Mouse (Mus musculus) embryo, embryonic 10 days (tissue): ENCODE measurements around the gene Col11a2.

ENCODE experiments used
- DNase-seq: peaks from one replicate; pipeline ENCODE4 v3.0.0-alpha.2; 2015; ENCODE audit warnings: low spot score

Col11a2 gene

DNA sequence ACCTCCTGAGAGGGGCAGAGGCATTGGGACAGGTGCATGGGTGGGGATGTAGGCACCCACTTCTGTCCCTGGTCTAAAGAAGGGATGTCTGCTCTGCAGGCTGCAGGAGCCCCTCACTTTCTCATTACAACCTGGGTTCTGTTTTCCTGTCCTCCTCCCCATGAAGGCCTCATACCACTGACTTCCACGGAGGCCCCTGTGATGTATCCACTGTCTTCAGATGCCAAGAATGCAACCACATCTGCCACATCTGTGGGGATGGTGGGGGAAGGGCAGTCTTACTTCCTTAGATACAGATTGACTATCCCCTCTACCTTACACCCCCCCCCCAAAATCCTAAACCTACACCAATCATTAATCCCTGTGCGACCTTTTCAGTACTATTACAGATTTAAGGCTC lies 13.0 kb upstream of the Col11a2 start:
- peak; percentile 23 for DNase-seq

DNA sequence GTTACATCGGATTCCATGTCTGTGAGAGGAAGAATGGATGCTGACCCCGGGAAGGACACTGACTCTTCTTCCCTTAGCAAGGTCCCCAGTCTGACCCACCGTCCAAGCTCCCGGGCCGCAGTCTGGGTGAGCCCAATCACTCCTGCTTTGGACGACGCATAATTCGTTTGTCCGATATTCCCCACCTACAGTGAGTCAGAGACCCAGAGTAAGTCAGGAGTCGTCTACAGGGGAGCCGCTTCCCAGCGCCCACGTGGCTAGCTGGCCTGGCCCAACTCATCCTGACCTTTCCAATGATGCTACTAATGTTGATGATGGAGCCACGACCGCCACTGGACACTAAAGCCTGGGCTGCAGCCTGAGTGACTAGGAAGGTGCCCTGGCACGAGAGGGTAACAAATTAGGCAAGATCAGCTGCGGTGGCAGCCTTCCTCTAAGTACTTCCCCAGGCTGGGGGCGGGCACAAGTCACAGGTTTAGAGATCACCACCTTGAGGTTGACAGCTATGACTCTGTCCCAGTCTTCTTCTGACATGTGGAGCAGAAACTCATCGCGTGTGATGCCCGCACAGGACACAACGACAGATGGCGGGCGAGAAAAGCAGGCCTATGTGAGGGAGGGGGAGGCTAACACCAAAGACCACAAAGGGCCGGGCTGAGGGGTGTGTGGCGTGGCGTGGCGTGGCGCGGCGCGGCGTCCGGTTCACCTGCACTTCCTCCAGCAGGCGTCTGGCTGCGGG lies 12.2 kb upstream of the Col11a2 start:
- DNase-seq: peak; percentile 60

DNA sequence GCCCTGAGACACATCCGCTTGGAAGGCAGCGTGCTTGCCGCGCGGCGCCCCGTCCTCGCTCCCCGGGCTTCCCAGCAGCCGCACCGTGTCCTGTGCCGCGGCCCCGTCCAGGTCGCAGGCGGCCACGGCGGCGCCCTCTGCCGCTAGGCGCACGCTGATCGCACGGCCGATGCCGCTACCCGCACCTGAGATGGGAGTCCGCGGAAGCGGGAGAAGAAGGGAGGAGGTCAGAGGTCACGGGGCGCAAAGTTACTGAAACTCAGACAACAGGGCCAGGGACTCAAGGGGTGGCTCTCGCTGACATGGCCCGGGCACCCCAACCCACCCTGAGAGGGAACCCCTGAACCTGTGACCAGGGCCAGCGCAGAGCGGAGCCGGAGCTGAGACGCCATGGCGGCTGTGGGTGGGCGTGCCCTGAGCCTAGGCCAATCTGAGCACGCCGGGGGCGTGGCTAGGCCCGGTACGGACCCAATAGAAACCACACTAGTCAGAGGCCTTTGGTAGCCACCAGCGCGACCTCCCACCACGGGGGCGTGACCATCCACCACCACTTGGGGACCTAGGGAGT lies 11.5 kb upstream of the Col11a2 start, which contains the start of gene H2-Ke6:
Gene H2-Ke6, minus strand, starts transcription at position 405 of the 568 bp plus-strand sequence.
- peak; percentile 97 for DNase-seq

DNA sequence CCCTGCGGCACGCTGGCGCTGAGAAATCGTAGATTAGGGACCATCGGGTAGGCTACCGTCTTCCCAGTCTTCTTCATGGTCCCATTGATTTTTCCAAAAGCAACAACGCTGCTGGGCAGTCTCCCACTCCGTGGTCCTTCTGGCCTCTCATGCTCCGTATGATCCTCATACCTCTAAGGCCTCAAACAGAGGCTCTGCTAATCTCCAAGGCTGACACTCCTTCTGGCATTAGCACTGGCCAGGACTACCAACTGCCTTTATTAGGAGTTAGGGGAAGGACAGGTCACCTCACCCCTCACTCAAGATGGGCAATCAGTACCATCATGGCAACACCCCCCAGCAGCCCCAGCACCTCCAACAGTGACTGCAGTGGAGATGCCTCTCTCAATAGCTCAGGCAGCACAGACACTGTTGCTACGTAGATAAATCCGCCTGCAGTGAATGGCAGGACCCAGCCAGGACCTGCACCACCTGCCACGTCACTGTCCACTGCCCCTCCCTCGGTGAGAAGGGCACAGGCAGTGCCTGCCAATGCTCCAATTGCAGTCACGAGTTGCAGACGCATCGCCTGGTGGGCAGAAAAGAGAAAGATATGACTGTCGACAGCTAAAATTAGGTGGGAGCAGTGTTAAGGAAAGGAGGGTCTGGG lies 10.6 kb upstream of the Col11a2 start:
- DNase-seq: no peak

DNA sequence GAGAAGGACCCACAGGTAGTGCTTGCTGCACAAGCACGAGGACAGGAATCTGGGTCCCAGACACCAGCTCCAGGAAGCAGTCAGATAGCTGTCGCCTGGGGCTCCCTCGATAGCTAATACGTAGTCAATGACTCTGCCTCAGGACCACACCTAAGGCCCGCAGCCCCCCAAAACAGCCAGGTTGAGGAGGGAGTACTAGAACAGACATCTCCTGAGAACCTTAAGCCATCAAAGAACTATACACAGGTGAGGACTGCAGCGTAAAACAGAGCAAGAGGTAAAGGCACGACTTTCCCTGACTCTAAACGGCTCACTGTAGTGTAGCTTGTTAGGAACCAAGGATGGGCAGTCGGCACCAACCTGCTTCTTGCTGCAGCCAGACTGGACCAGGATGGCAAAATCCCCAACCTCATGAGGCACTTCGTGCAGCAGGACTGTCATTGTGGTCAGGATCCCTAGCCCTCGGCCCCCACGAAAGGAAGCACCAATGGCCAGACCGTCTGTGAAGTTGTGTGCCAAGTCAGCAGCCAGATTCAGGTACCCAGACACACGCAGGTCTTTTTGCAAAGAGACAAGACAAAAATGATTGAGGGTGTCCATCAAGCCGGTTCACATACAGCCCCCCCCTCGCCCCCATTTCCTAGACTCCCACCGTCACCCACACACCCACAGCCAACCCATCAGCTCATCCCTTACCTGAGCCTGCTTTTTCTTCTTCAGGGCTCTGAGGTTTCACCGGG lies 9.9 kb upstream of the Col11a2 start:
- DNase-seq: no peak

DNA sequence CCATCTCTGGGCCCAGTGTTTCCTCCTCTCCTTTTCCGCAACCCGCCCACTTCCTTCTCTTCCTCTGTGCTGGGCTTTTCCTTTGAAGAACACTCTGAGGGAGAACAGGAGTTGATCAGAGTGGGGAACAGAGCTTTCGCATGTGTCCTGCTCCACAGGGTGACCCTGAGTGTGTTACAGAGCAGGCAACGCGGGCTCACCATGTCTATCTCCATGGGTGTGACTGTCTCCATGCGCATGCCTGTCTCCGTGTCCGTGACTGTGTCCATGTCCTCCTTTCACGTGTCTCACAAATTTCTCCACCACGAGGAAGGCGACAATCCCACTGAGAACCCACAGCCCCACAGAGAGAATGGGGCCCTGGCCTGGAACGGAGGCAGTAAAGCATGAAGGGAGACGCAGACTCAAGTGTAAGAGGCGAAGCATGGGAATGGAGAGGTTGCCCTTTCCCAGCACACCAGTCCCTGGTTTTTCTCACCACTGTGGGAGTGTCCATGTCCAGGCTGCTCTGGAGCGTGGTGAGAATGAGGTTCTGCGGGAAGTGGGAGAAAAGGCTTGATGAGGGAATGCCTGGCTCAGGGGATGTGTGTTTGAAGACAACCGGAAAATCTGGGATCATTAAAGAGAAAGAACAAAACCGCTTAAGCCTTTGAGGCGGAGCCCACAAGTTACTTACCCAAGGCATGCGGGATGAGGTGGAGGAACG lies 9.2 kb upstream of the Col11a2 start:
- no peak for DNase-seq

DNA sequence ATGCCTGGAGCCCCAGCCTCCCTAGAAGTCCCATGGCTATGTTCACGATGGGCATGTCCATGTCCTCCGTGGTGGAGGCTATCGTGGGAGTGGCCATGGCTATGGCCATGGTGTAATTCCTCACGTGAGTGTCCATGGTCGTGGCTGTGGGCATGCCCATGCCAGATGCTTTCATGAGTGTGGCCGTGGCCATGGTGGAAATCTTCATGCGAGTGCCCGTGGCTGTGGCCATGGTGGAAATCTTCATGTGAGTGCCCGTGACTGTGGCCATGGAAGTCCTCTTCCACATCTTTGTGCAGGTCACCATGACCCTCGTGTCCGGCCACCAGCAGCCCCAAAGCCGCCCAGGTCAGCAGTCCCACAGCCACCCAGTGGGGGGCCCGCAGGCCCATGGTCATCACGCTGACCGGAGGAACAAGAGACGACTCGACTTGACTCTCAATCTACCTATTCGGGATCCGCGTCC lies 8.3 kb upstream of the Col11a2 start:
- no peak for DNase-seq

DNA sequence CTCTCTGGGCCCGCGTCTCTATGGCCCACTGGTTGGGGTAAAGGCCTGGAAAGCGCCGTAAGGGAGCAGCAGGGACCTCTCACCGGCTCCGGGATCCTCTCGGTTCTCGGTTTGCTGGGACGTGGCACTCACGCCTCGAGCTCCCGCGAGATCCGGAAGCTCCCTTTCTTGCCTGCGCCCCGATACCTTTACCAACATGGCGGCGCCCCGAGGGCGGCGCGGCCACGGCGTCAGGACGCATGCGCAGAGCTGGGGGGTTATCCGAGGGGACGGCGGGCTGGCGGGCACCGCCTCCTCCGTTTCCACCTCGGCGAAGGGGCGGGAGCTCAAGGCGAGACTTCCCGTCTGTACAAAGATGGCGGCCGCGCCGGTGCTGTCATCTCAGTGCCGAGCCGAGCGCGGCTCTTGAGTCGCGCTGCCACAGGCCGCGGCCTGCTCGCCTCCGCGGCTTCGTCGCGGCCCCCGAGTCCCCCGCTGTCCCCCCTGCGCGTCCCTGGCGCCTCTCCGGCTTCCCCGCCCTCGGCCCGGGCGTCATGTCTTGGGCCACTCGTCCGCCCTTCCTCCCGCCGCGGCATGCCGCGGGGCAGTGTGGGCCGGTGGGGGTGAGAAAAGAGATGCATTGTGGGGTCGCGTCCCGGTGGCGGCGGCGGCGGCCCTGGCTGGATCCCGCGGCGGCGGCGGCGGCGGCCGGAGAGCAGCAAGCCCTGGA lies 7.6 kb upstream of the Col11a2 start, which contains the start of the genes Slc39a7 and Rxrb:
Gene Slc39a7, minus strand, starts transcription at position 218 of the 709 bp plus-strand sequence.
Gene Rxrb, plus strand, starts transcription at position 348 of the 709 bp plus-strand sequence.
- DNase-seq: peak; percentile 97

DNA sequence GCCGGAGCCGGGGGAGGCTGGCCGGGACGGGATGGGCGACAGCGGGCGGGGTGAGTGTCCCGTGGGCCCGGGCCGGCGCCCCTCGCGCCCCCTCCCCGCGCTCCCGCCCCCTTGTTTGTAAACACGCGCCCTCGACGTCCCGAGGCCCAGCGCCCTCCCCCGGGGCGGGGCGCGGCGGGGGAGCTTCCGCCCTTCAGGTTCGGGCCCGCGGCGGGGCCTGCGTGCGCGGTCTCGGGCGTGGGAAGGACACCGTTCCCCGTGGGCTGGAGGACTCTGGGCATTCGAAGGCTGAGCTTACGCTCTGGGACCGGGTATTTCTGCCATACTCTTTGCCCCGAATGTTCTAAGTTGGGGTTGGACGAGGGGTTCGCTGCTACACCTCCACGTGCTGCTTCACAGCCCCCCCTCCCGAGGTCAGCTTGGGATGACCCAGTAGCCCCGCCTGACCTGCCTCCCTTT lies 7.0 kb upstream of the Col11a2 start:
- DNase-seq: no peak

DNA sequence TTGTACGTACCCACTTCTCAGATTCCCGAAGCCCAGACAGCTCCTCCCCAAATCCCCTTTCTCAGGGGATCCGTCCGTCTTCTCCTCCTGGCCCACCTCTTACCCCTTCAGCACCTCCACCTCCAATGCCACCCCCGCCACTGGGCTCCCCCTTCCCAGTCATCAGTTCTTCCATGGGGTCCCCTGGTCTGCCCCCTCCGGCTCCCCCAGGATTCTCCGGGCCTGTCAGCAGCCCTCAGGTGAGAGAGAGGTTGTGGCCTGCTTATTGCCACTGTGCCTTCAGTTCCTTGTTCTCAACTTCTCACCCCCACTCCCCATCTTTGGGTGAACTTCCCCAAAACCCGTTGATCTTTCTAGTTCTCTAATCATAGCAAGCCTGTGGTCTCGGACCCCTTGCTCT lies 6.4 kb upstream of the Col11a2 start:
- no peak for DNase-seq

DNA sequence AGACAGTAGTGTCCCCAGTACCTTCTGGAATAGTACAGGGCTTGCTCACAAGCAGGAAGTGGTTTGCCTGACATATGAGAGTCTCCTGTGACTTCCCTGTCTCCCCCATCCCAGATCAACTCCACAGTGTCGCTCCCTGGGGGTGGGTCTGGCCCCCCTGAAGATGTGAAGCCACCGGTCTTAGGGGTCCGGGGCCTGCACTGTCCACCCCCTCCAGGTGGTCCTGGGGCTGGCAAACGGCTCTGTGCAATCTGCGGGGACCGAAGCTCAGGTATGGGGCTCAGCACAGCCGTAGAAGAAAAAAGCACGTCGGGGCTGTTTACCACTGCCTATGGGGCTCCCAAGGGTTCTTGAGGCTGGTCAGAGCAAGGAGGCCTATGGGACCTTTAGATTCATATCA lies 5.8 kb upstream of the Col11a2 start:
- no peak for DNase-seq

DNA sequence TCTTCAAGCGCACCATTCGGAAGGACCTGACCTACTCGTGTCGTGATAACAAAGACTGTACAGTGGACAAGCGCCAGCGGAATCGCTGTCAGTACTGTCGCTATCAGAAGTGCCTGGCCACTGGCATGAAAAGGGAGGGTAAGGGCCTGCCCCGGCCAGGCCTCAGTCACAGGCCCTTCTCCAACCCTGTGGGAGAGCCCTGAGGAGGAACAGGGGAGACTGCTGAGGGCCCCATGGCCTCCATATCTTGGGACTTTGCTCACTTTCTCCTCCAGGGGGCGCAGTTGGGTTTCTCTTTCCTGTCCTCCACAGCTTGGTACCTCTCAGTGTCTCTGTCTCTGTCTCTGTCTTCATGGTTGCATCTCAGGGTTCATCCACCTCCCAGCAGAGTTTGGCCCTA lies 5.2 kb upstream of the Col11a2 start:
- no peak for DNase-seq

DNA sequence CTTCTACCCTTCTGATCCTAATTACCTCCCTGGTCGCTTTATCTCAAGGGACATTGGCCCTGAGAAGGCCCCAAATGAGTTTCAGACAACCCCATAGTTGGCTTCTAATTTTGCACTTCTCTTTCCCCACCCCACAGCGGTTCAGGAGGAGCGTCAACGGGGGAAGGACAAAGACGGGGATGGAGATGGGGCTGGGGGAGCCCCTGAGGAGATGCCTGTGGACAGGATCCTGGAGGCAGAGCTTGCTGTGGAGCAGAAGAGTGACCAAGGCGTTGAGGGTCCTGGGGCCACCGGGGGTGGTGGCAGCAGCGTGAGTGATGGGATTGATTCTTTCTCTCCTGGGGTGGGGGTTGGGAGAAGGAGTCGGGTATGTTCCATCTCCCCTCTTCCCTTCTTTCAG lies 3.7 kb upstream of the Col11a2 start:
- DNase-seq: no peak

DNA sequence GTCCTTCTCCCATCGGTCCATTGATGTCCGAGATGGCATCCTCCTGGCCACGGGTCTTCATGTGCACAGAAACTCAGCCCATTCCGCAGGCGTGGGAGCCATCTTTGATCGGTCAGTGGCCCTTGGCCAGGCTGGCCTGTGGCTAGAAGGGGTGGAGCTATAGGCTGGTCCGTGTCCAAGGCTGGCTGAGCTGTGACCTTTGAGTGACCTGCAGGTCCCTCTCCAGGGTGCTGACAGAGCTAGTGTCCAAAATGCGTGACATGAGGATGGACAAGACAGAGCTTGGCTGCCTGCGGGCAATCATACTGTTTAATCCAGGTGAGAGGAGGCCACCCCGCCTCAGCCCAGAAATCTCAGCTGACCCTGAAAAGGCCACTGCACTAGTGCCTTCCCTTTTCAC lies 2.6 kb upstream of the Col11a2 start:
- no peak for DNase-seq

DNA sequence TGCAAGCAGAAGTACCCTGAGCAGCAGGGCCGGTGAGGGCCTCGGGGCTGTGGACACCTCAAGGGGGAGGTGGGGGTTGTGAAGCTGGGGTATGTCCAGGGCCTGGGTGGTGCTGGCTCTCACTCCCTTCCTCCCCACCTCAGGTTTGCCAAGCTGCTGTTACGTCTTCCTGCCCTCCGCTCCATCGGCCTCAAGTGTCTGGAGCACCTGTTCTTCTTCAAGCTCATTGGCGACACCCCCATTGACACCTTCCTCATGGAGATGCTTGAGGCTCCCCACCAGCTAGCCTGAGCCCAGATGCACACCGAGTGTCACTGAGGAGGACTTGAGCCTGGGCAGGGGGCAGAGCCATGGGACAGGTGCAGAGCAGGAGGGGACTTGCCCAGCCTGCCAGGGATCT lies 2.0 kb upstream of the Col11a2 start:
- DNase-seq: no peak

DNA sequence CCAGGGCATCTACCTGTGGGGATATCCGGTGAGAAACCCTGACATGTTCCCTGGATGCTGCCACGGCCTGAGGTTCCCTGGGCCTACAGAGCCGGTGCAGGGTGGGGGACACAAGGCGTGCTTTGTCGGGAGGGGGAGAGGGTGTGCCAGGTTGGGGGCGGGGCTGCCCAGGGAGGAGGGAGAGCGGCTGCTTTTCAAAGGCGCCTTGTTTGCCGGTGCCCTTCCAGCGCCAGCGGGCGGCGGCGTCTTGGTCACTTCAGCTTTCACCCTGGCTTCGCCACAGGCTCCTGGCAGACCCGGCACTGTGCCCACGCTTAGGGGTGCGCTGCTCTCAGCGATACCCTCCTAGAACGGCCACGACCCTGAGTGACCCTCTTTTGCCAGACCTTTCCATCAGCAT lies 797 bp upstream of the Col11a2 start:
- no peak for DNase-seq

DNA sequence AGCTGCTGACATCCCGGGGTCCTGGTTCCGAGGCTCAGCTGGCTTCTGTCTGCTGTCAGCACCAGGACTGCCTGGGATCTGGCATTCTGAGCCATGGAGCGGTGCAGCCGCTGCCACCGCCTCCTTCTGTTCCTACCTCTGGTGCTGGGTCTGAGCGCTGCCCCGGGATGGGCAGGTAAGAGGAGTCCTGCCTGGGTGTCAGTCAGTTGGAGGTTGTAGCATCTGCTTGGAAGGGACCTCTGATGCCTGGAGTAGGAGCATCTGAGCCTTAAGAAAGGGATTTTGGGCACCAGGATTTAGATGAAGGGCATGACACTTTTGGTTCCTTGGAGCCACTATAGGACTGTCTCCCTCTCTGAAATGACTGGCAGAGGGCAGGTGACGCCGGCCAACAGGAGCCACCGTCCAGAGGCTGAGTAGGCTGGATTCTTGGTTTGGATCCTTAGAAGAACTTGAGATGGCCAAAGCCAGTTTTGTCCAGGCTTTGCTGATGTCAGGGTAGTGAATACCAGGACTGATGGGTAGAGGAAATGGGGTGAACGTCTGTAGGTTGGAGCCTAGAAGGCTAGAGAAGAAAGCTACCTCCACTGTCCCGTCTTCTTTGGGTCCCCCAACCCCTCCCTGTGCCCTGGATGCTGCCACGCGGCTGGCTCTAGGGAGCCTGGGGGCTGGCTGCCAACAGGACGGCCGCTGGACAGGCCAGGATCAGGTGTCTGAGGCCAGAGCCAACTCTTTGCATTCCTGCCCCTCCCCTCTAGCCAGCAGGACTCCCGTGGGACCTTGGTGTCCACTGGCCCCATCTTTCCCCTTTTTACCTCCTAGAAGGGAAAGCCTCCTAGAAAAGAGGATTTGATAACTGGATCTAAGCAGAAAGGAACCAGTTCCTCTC lies 569 bp downstream of the Col11a2 start:
- DNase-seq: no peak

DNA sequence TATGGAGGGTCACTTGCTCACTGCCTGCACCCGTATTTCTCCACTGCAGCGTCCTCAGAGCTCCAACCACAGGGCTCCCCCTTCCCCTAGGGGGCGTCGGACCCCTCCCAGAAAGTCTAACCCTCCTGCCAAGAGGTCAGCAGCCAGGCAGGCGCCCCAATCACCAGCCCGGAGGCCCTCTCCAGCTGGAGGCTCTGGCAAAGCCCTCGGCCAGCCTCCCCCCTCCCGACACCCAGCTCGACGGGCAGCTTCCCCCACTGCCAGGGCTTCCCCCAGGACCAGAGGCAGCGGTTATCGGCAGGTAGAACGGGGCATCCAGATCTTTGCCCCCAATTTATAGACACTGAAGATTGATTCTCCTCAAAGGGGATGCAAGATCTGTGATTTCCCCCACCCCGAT lies 6.7 kb downstream of the Col11a2 start:
- no peak for DNase-seq

DNA sequence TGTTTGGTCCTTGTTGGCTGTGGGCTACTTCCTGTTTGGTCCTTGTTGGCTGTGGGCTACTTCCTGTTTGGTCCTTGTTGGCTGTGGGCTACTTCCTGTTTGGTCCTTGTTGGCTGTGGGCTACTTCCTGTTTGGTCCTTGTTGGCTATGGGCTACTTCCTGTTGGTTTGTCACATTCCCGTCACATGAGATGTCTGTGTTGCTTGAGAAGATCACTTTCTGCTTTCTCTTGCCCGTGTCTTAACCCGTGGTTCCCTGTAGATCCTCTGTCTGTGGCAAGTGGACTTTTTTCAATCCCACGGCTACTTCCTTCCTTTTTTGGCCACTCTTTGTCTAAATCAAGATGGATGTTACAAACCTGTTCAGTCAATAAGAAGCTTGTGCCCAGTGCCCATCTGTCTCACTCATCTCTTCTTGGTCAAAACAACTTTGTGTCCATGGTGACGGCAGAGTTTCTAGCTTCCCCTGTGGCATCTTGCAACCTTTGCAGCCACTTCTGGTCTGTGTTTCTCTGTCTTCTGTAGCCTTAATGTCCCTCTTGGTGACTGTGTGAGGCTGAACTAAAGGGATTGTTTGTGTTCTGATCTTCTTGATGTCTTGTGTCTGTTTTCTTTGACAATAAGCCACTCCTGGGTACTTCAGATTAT lies 8.3 kb downstream of the Col11a2 start:
- DNase-seq: no peak

DNA sequence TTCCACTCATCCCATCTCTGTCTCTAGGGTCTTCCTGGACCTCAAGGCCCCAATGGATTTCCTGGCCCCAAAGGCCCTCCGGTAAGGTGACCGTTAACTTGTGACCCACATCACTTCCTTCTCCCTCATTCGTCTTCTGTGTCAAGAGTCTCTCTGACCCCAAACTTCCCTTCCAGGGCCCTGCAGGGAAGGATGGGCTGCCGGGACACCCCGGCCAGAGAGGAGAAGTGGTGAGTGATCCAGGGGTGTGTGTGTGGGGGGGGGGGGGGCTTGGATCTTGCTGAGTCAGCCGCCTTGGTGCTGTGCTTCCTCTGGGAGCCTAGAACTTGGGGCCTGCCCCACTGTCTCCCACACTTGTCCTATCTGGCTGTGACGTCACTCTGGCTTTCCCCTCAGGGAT lies 18.0 kb downstream of the Col11a2 start:
- no peak for DNase-seq
